Comparison of ENCODE assay signal across 8 mouse cellular contexts in genomic region chr4:134372294-134372747, GRCm38 (mm10). TPM values are rescaled to one million over a fixed set of nuclear protein-coding genes. Genes with fewer than 3 reads are reported as not detected.
DNase-seq lines count a peak whose midpoint lies in the region; ATAC-seq and TF ChIP-seq lines count a peak whose summit lies in the region.

No protein-coding gene starts in this region.

- TF ChIP-seq EP300 in heart, postnatal 0 days (IDR thresholded peaks at IDR 0.05; ENCODE audit: low read depth) = no peak
- TF ChIP-seq EP300 in liver, postnatal 0 days (IDR thresholded peaks at IDR 0.05; ENCODE audit: low read depth) = no peak

- DNase-seq in c-Kit-positive CD71-negative TER-119-negative erythroid progenitor cells, embryonic 14.5 days (ENCODE audit: low read depth) = peak; percentile 49
- peak; percentile 71 for DNase-seq in heart, postnatal 0 days (ENCODE audit: low spot score)
- DNase-seq in kidney, postnatal 36 days = peak; percentile 83 to 91
- peak; percentile 69 for DNase-seq in liver, postnatal 0 days
- DNase-seq in thymus, adult 2 months = peak; percentile 71

- H3K27ac ChIP-seq in forebrain, embryonic 13.5 days = no peak overlapping the region
- H3K27ac ChIP-seq in heart, postnatal 0 days (ENCODE audit: low read depth) = no peak overlapping the region
- H3K27ac ChIP-seq in liver, postnatal 0 days (ENCODE audit: low read depth) = no peak overlapping the region
- no peak overlapping the region for H3K27ac ChIP-seq in neural tube, embryonic 14.5 days (ENCODE audit: low read depth, low read length)
- no peak overlapping the region for H3K27ac ChIP-seq in thymus, adult 2 months (ENCODE audit: control insufficient read depth, insufficient read depth, low read length)

- peak overlapping the region; percentile 45 for H3K9ac ChIP-seq in forebrain, embryonic 13.5 days
- H3K9ac ChIP-seq in heart, postnatal 0 days (replicated peaks; ENCODE audit: low read depth, low read length) = peak overlapping the region; percentile 47; the same call in 1 of the 2 replicates
- H3K9ac ChIP-seq in liver, postnatal 0 days (replicated peaks) = no peak overlapping the region; the same call in 1 of the 2 replicates
- peak overlapping the region; percentile 32; the same call in 1 of the 2 replicates for H3K9ac ChIP-seq in neural tube, embryonic 14.5 days (replicated peaks; ENCODE audit: low read depth, low read length)

- under 1% methylated on average over 16 of the region's 16 CpGs for WGBS in forebrain, embryonic 13.5 days
- WGBS in heart, postnatal 0 days = 1% methylated on average over 16 of the region's 16 CpGs
- under 1% methylated on average over 16 of the region's 16 CpGs for WGBS in liver, postnatal 0 days (ENCODE audit: insufficient replicate concordance)
- WGBS in neural tube, embryonic 14.5 days = under 1% methylated on average over 16 of the region's 16 CpGs
- WGBS in thymus, adult 2 months = under 1% methylated on average over 16 of the region's 16 CpGs

- TF ChIP-seq POLR2A in thymus, adult 2 months (IDR thresholded peaks at IDR 0.05; ENCODE audit: control insufficient read depth, extremely low read depth, insufficient read depth, low read length, poor library complexity) = no peak

- peak overlapping the region; percentile 83 for H3K4me3 ChIP-seq in E14TG2a.4 (replicated peaks; ENCODE audit: low read length)
- peak overlapping the region; percentile 45 for H3K4me3 ChIP-seq in forebrain, embryonic 13.5 days
- H3K4me3 ChIP-seq in heart, postnatal 0 days (ENCODE audit: low read depth, low read length) = peak overlapping the region; percentile 56
- peak overlapping the region; percentile 41 for H3K4me3 ChIP-seq in liver, postnatal 0 days (ENCODE audit: low read depth, low read length)
- H3K4me3 ChIP-seq in neural tube, embryonic 14.5 days (ENCODE audit: low read depth, low read length) = peak overlapping the region; percentile 37
- H3K4me3 ChIP-seq in thymus, adult 2 months (ENCODE audit: control insufficient read depth, insufficient read depth, low read length) = peak overlapping the region; percentile 39

- peaks cover 80% of the 10 kb centered on the region for H3K4me1 ChIP-seq in E14TG2a.4 (replicated peaks; ENCODE audit: low read depth, low read length)
- peaks cover 18% of the 10 kb centered on the region for H3K4me1 ChIP-seq in forebrain, embryonic 13.5 days
- peaks cover 27% of the 10 kb centered on the region for H3K4me1 ChIP-seq in heart, postnatal 0 days (ENCODE audit: control insufficient read depth, insufficient read depth)
- peaks cover 17% of the 10 kb centered on the region for H3K4me1 ChIP-seq in liver, postnatal 0 days (ENCODE audit: insufficient read depth)
- peaks cover 9% of the 10 kb centered on the region for H3K4me1 ChIP-seq in neural tube, embryonic 14.5 days (ENCODE audit: control insufficient read depth, insufficient read depth, low read length)
- H3K4me1 ChIP-seq in thymus, adult 2 months (replicated peaks; ENCODE audit: control insufficient read depth, insufficient read depth, low read length) = peaks cover 19% of the 10 kb centered on the region

- no peaks in the 10 kb centered on the region for H3K36me3 ChIP-seq in E14TG2a.4 (ENCODE audit: insufficient read depth, low read length)
- no peaks in the 10 kb centered on the region for H3K36me3 ChIP-seq in forebrain, embryonic 13.5 days (ENCODE audit: poor library complexity, severe bottlenecking)
- H3K36me3 ChIP-seq in heart, postnatal 0 days (replicated peaks; ENCODE audit: control insufficient read depth, insufficient read depth, low read length) = no peaks in the 10 kb centered on the region
- H3K36me3 ChIP-seq in liver, postnatal 0 days (replicated peaks; ENCODE audit: insufficient read depth, low read length) = no peaks in the 10 kb centered on the region
- no peaks in the 10 kb centered on the region for H3K36me3 ChIP-seq in neural tube, embryonic 14.5 days (ENCODE audit: control insufficient read depth, insufficient read depth, low read length)
- no peaks in the 10 kb centered on the region for H3K36me3 ChIP-seq in thymus, adult 2 months (ENCODE audit: control insufficient read depth, insufficient read depth, low read length)

- no peak for TF ChIP-seq CTCF in E14TG2a.4 (conservative IDR thresholded peaks at IDR 0.05; ENCODE audit: low read length)
- TF ChIP-seq CTCF in heart, postnatal 0 days (IDR thresholded peaks at IDR 0.05; ENCODE audit: low read depth) = no peak
- no peak for TF ChIP-seq CTCF in liver, postnatal 0 days (IDR thresholded peaks at IDR 0.05; ENCODE audit: low read depth)
- no peak for TF ChIP-seq CTCF in thymus, adult 2 months (IDR thresholded peaks at IDR 0.05; ENCODE audit: borderline replicate concordance, control insufficient read depth, extremely low read depth, insufficient read depth, low read length, poor library complexity)

- peak; percentile 89 for ATAC-seq in forebrain, embryonic 13.5 days
- ATAC-seq in heart, postnatal 0 days (ENCODE audit: insufficient read depth, low read depth) = peak; percentile 78
- peak; percentile 81 for ATAC-seq in liver, postnatal 0 days
- ATAC-seq in neural tube, embryonic 14.5 days (ENCODE audit: low read depth) = peak; percentile 85

- peak overlapping the region; percentile 78 for H3K4me2 ChIP-seq in forebrain, embryonic 13.5 days
- H3K4me2 ChIP-seq in heart, postnatal 0 days (ENCODE audit: low read depth, low read length) = peak overlapping the region; percentile 94
- peak overlapping the region; percentile 83 for H3K4me2 ChIP-seq in liver, postnatal 0 days (ENCODE audit: low read depth, low read length)
- H3K4me2 ChIP-seq in neural tube, embryonic 14.5 days (ENCODE audit: low read depth, low read length) = peak overlapping the region; percentile 89

- peaks cover 40% of the 10 kb centered on the region for H3K27me3 ChIP-seq in E14TG2a.4 (ENCODE audit: insufficient read depth, low read length)
- peaks cover 51% of the 10 kb centered on the region for H3K27me3 ChIP-seq in forebrain, embryonic 13.5 days
- peaks cover 36% of the 10 kb centered on the region for H3K27me3 ChIP-seq in heart, postnatal 0 days (ENCODE audit: control insufficient read depth, insufficient read depth, low read length)
- H3K27me3 ChIP-seq in liver, postnatal 0 days (ENCODE audit: insufficient read depth, low read length) = peaks cover 41% of the 10 kb centered on the region
- H3K27me3 ChIP-seq in neural tube, embryonic 14.5 days (ENCODE audit: control insufficient read depth, insufficient read depth, low read length) = peaks cover 20% of the 10 kb centered on the region
- peaks cover 19% of the 10 kb centered on the region; the same call in 1 of the 2 replicates for H3K27me3 ChIP-seq in thymus, adult 2 months (ENCODE audit: control insufficient read depth, insufficient read depth, low read length)

- H3K9me3 ChIP-seq in E14TG2a.4 (ENCODE audit: low read length) = no peaks in the 10 kb centered on the region
- H3K9me3 ChIP-seq in forebrain, embryonic 13.5 days (replicated peaks) = no peaks in the 10 kb centered on the region
- no peaks in the 10 kb centered on the region for H3K9me3 ChIP-seq in heart, postnatal 0 days (replicated peaks; ENCODE audit: control insufficient read depth, low read length)
- H3K9me3 ChIP-seq in liver, postnatal 0 days (ENCODE audit: low read length) = no peaks in the 10 kb centered on the region
- H3K9me3 ChIP-seq in neural tube, embryonic 14.5 days (ENCODE audit: control insufficient read depth, low read length) = no peaks in the 10 kb centered on the region

RNA-seq across cellular contexts. Expression of gene Extl1, which starts 11.3 kb away (rescaled TPM):
- polyA plus RNA-seq in forebrain, embryonic 13.5 days (2015; fragmentation: Nextera tagmentation; extraction: Ambion mirVana) = 0.12 and 0.37 TPM in 2 replicates
- 3.1 and 11.5 TPM in 2 replicates for total RNA-seq in heart, postnatal 0 days (2014; rRNA removed; ENCODE audit: low replicate concordance)
- polyA plus RNA-seq in heart, postnatal 0 days (2015; fragmentation: Nextera tagmentation; extraction: Ambion mirVana) = 2.9 and 3.4 TPM in 2 replicates
- polyA plus RNA-seq in liver, postnatal 0 days (2015; fragmentation: Nextera tagmentation; extraction: Ambion mirVana) = 0.20 and 0.33 TPM in 2 replicates
- 0.31 and 0.53 TPM in 2 replicates for polyA plus RNA-seq in neural tube, embryonic 14.5 days (2014; fragmentation: Nextera tagmentation; extraction: Ambion mirVana)
- polyA plus RNA-seq in thymus, adult 2 months (2012; rRNA removed) = 8.9 and 10.3 TPM in 2 replicates

RNA-seq across cellular contexts. Expression of gene Pafah2, which starts 23.8 kb away (rescaled TPM):
- polyA plus RNA-seq in forebrain, embryonic 13.5 days (2015; fragmentation: Nextera tagmentation; extraction: Ambion mirVana) = 6.3 and 6.5 TPM in 2 replicates
- total RNA-seq in heart, postnatal 0 days (2014; rRNA removed; ENCODE audit: low replicate concordance) = 16.3 and 17.2 TPM in 2 replicates
- polyA plus RNA-seq in heart, postnatal 0 days (2015; fragmentation: Nextera tagmentation; extraction: Ambion mirVana) = 7.2 and 7.8 TPM in 2 replicates
- polyA plus RNA-seq in liver, postnatal 0 days (2015; fragmentation: Nextera tagmentation; extraction: Ambion mirVana) = 13.5 and 14.3 TPM in 2 replicates
- 7.7 and 7.8 TPM in 2 replicates for polyA plus RNA-seq in neural tube, embryonic 14.5 days (2014; fragmentation: Nextera tagmentation; extraction: Ambion mirVana)
- 12.2 and 12.3 TPM in 2 replicates for polyA plus RNA-seq in thymus, adult 2 months (2012; rRNA removed)

RNA-seq across cellular contexts. Expression of gene Slc30a2, which starts 29.3 kb away (rescaled TPM):
- not detected in 2 replicates for polyA plus RNA-seq in forebrain, embryonic 13.5 days (2015; fragmentation: Nextera tagmentation; extraction: Ambion mirVana)
- 0.38 TPM in 1 of 2 replicates, not detected in the other for total RNA-seq in heart, postnatal 0 days (2014; rRNA removed; ENCODE audit: low replicate concordance)
- 0.16 and 0.33 TPM in 2 replicates for polyA plus RNA-seq in heart, postnatal 0 days (2015; fragmentation: Nextera tagmentation; extraction: Ambion mirVana)
- not detected in 2 replicates for polyA plus RNA-seq in liver, postnatal 0 days (2015; fragmentation: Nextera tagmentation; extraction: Ambion mirVana)
- 0.10 and 0.16 TPM in 2 replicates for polyA plus RNA-seq in neural tube, embryonic 14.5 days (2014; fragmentation: Nextera tagmentation; extraction: Ambion mirVana)
- 1.1 and 2.0 TPM in 2 replicates for polyA plus RNA-seq in thymus, adult 2 months (2012; rRNA removed)

RNA-seq across cellular contexts. Expression of gene Trim63, which starts 57.4 kb away (rescaled TPM):
- polyA plus RNA-seq in forebrain, embryonic 13.5 days (2015; fragmentation: Nextera tagmentation; extraction: Ambion mirVana) = 0.16 TPM in 1 of 2 replicates, not detected in the other
- 168 and 170 TPM in 2 replicates for total RNA-seq in heart, postnatal 0 days (2014; rRNA removed; ENCODE audit: low replicate concordance)
- 248 and 281 TPM in 2 replicates for polyA plus RNA-seq in heart, postnatal 0 days (2015; fragmentation: Nextera tagmentation; extraction: Ambion mirVana)
- polyA plus RNA-seq in liver, postnatal 0 days (2015; fragmentation: Nextera tagmentation; extraction: Ambion mirVana) = 0.34 and 0.69 TPM in 2 replicates
- polyA plus RNA-seq in neural tube, embryonic 14.5 days (2014; fragmentation: Nextera tagmentation; extraction: Ambion mirVana) = 0.39 and 0.50 TPM in 2 replicates
- polyA plus RNA-seq in thymus, adult 2 months (2012; rRNA removed) = 0.43 and 5.9 TPM in 2 replicates
